Mouse (Mus musculus) forebrain, postnatal 0 days (tissue): ENCODE measurements at regions not wholly inside any gene's neighbourhood (a gene's known extent, or its start where the extent isn't known, plus 50 kb on each side); places are given as distances from the start of the nearest gene placed in this dataset.

Source experiments
- ATAC-seq: fragments of 200-750 bp; cut with Nextera tagmentation; 2 replicates; pipeline ENCODE4 v1.8.0; 2017; ENCODE audit warnings: mild to moderate bottlenecking, moderate library complexity
- DNase-seq: peaks from one replicate; pipeline ENCODE4 v3.0.0-alpha.2; 2015
- H3K27ac ChIP-seq: fragments of 300-500 bp; sonication (generic); 2 replicates; pipeline ENCODE4 v1.5.1; 2014; ENCODE audit warnings: low read depth, mild to moderate bottlenecking, antibody characterized with exemption, low read length, moderate library complexity, mixed read lengths
- H3K27me3 ChIP-seq: fragments of 300-500 bp; sonication (generic); 2 replicates; pipeline ENCODE4 v1.6.1; 2014; ENCODE audit warnings: mild to moderate bottlenecking, low read length, mixed read lengths; ENCODE audit not compliant: insufficient read depth
- H3K36me3 ChIP-seq: fragments of 300-500 bp; sonication (generic); 2 replicates; pipeline ENCODE4 v1.6.1; 2014; ENCODE audit warnings: mild to moderate bottlenecking, moderate library complexity; ENCODE audit not compliant: insufficient read depth
- H3K4me1 ChIP-seq: fragments of 300-500 bp; sonication (generic); 2 replicates; pipeline ENCODE4 v1.6.1; 2014; ENCODE audit warnings: antibody characterized with exemption; ENCODE audit not compliant: insufficient read depth
- H3K4me2 ChIP-seq: fragments of 300-500 bp; sonication (generic); 2 replicates; pipeline ENCODE4 v1.6.1; 2014; ENCODE audit warnings: low read depth, mild to moderate bottlenecking, moderate library complexity
- H3K4me3 ChIP-seq: fragments of 300-500 bp; sonication (generic); 2 replicates; pipeline ENCODE4 v1.5.1; 2014; ENCODE audit warnings: low read depth, low read length, mixed read lengths
- H3K9ac ChIP-seq: fragments of 300-500 bp; sonication (generic); 2 replicates; pipeline ENCODE4 v1.6.1; 2014; ENCODE audit warnings: mild to moderate bottlenecking
- H3K9me3 ChIP-seq: fragments of 300-500 bp; sonication (generic); 2 replicates; pipeline ENCODE4 v1.6.1; 2016; ENCODE audit warnings: low read length
- CTCF ChIP-seq: sonication (generic); IDR thresholded peaks from 2 replicates; pipeline ENCODE4 v1.5.1; 2016; ENCODE audit warnings: antibody characterized with exemption, control low read depth, low read depth
- WGBS: fragments of 180-500 bp; shearing (Covaris S2); extraction: QIAGEN DNeasy Blood & Tissue Kit; methylation state at CpG from one replicate; pipeline ENCODE4 v1.1.7; 2014; 5-methylcytosine and 5-hydroxymethylcytosine counted together

- ATAC-seq (no peak), DNase-seq (no peak)
- Histone ChIP-seq H3K9ac (no peak overlapping the region), H3K27me3 (no peaks in the 10 kb centered on the region), H3K36me3 (no peaks in the 10 kb centered on the region), H3K27ac (no peak overlapping the region), H3K4me1 (no peaks in the 10 kb centered on the region), H3K4me2 (no peak overlapping the region), H3K4me3 (no peak overlapping the region), H3K9me3 (no peaks in the 10 kb centered on the region)
- no peak for TF ChIP-seq CTCF
- 74% methylated on average over 4 of the region's 4 CpGs for WGBS
Measured at GRCm38 (mm10) chr16:15260069-15260468, 57.2 kb upstream of the Gm21897 start.
